13 mouse cellular contexts compared by ENCODE assay signal in genomic region chr6:113848655-113849054, GRCm38 (mm10).
"Had no signal": no experiment of that assay in that cellular context is flagged by ENCODE, and none has a peak within 500 bp of the region (broad histone marks: within the 10 kb centered on the region; RNA-seq: fewer than 3 reads in every experiment).

No protein-coding gene starts in this region.

- H3K4me1 ChIP-seq: kidney, embryonic 15.5 days; limb, embryonic 13.5 days; midbrain, embryonic 12.5 days; stomach, embryonic 15.5 days had no signal

- H3K27ac ChIP-seq: kidney, embryonic 15.5 days; limb, embryonic 13.5 days; liver, embryonic 14.5 days; midbrain, embryonic 12.5 days; neural tube, embryonic 13.5 days; stomach, embryonic 15.5 days had no signal

- H3K36me3 ChIP-seq: kidney, embryonic 15.5 days; limb, embryonic 13.5 days; midbrain, embryonic 12.5 days; neural tube, embryonic 13.5 days; stomach, embryonic 15.5 days had no signal

- H3K27me3 ChIP-seq: kidney, embryonic 15.5 days; limb, embryonic 13.5 days; midbrain, embryonic 12.5 days; neural tube, embryonic 13.5 days; stomach, embryonic 15.5 days had no signal

- H3K4me2 ChIP-seq: kidney, embryonic 15.5 days; limb, embryonic 13.5 days; midbrain, embryonic 12.5 days; neural tube, embryonic 13.5 days; stomach, embryonic 15.5 days had no signal

- H3K9ac ChIP-seq: kidney, embryonic 15.5 days; limb, embryonic 13.5 days; liver, embryonic 14.5 days; midbrain, embryonic 12.5 days; neural tube, embryonic 13.5 days; stomach, embryonic 15.5 days had no signal

- H3K9me3 ChIP-seq: kidney, embryonic 15.5 days; limb, embryonic 13.5 days; midbrain, embryonic 12.5 days; neural tube, embryonic 13.5 days; stomach, embryonic 15.5 days had no signal

- ATAC-seq: midbrain, embryonic 16.5 days had no signal

- H3K4me3 ChIP-seq: kidney, embryonic 15.5 days; limb, embryonic 13.5 days; midbrain, embryonic 12.5 days; neural tube, embryonic 13.5 days; stomach, embryonic 15.5 days had no signal

- DNase-seq: kidney, postnatal 14 days; layer of hippocampus, postnatal 36 days; left cerebral cortex, postnatal 4 days; lung, adult 18-20 months; right cerebral cortex, postnatal 14 days; thymus, postnatal 36 days had no signal
